Mouse (Mus musculus): ENCODE measurements at regions not wholly inside any gene's neighbourhood (a gene's known extent, or its start where the extent isn't known, plus 50 kb on each side); places are given as distances from the start of the nearest gene placed in this dataset.

- no peak for TF ChIP-seq EP300 (optimal IDR thresholded peaks at IDR 0.05)
- no peak for TF ChIP-seq CTCF (IDR thresholded peaks at IDR 0.05; ENCODE audit: low read depth)
These were observed 184.9 kb downstream of the 4933412E24Rik start for GRCm38 (mm10) chr15:59831481-59831880.

GRCm38 (mm10) chr15:59830553-59831462 is 185.6 kb downstream of the 4933412E24Rik start:
- H3K27me3 ChIP-seq (ENCODE audit: control insufficient read depth, insufficient read depth, low read length) = no peaks in the 10 kb centered on the region
- H3K27ac ChIP-seq (replicated peaks) = no peak overlapping the region
- DNase-seq (ENCODE audit: low spot score) = no peak
- H3K9ac ChIP-seq (ENCODE audit: low read length) = no peak overlapping the region
- no peak for ATAC-seq (ENCODE audit: low FRiP score, low TSS enrichment)
- no peak overlapping the region for H3K4me2 ChIP-seq (replicated peaks; ENCODE audit: low read depth)
- no peaks in the 10 kb centered on the region for H3K9me3 ChIP-seq (ENCODE audit: control insufficient read depth, low read length)
- 77% methylated on average over 17 of the region's 17 CpGs for WGBS
- H3K4me3 ChIP-seq (ENCODE audit: low read depth, low read length) = no peak overlapping the region
- TF ChIP-seq CTCF (IDR thresholded peaks at IDR 0.05; ENCODE audit: low read depth) (no peak), EP300 (optimal IDR thresholded peaks at IDR 0.05) (no peak)
- H3K36me3 ChIP-seq (ENCODE audit: control insufficient read depth, insufficient read depth, low read length) = no peaks in the 10 kb centered on the region
- H3K4me1 ChIP-seq (replicated peaks; ENCODE audit: control insufficient read depth, insufficient read depth) = no peaks in the 10 kb centered on the region

More at GRCm38 (mm10) chr15:59831481-59831880, 184.9 kb downstream of the 4933412E24Rik start:
- Histone ChIP-seq H3K27ac (replicated peaks) (no peak overlapping the region), H3K36me3 (ENCODE audit: control insufficient read depth, insufficient read depth, low read length) (no peaks in the 10 kb centered on the region), H3K9me3 (ENCODE audit: control insufficient read depth, low read length) (no peaks in the 10 kb centered on the region), H3K27me3 (ENCODE audit: control insufficient read depth, insufficient read depth, low read length) (no peaks in the 10 kb centered on the region), H3K4me2 (replicated peaks; ENCODE audit: low read depth) (no peak overlapping the region), H3K4me1 (replicated peaks; ENCODE audit: control insufficient read depth, insufficient read depth) (no peaks in the 10 kb centered on the region), H3K9ac (ENCODE audit: low read length) (no peak overlapping the region), H3K4me3 (ENCODE audit: low read depth, low read length) (no peak overlapping the region)
- ATAC-seq (ENCODE audit: low FRiP score, low TSS enrichment) (no peak), DNase-seq (ENCODE audit: low spot score) (no peak)
- 75% methylated on average over 2 of the region's 2 CpGs for WGBS

- ATAC-seq (ENCODE audit: low FRiP score, low TSS enrichment) (peak; percentile 71), DNase-seq (ENCODE audit: low spot score) (peak; percentile 76)
- Histone ChIP-seq H3K4me2 (replicated peaks; ENCODE audit: low read depth) (no peak overlapping the region), H3K27me3 (ENCODE audit: control insufficient read depth, insufficient read depth, low read length) (no peaks in the 10 kb centered on the region), H3K9ac (ENCODE audit: low read length) (no peak overlapping the region), H3K27ac (replicated peaks) (no peak overlapping the region), H3K4me3 (ENCODE audit: low read depth, low read length) (no peak overlapping the region), H3K9me3 (ENCODE audit: control insufficient read depth, low read length) (no peaks in the 10 kb centered on the region), H3K4me1 (replicated peaks; ENCODE audit: control insufficient read depth, insufficient read depth) (no peaks in the 10 kb centered on the region), H3K36me3 (ENCODE audit: control insufficient read depth, insufficient read depth, low read length) (no peaks in the 10 kb centered on the region)
- no peak for TF ChIP-seq EP300 (optimal IDR thresholded peaks at IDR 0.05)
- peak; percentile 93 for TF ChIP-seq CTCF (IDR thresholded peaks at IDR 0.05; ENCODE audit: low read depth)
- 15% methylated on average over 5 of the region's 5 CpGs for WGBS
These were observed 188.0 kb downstream of the 4933412E24Rik start for GRCm38 (mm10) chr15:59828421-59828820.

- H3K9me3 ChIP-seq (ENCODE audit: control insufficient read depth, low read length) = no peaks in the 10 kb centered on the region
- H3K4me2 ChIP-seq (replicated peaks; ENCODE audit: low read depth) = no peak overlapping the region
- no peak for DNase-seq (ENCODE audit: low spot score)
- WGBS = 55% methylated on average over 14 of the region's 14 CpGs
- no peak overlapping the region for H3K4me3 ChIP-seq (ENCODE audit: low read depth, low read length)
- TF ChIP-seq CTCF (IDR thresholded peaks at IDR 0.05; ENCODE audit: low read depth) (no peak), EP300 (optimal IDR thresholded peaks at IDR 0.05) (no peak)
- H3K36me3 ChIP-seq (ENCODE audit: control insufficient read depth, insufficient read depth, low read length) = no peaks in the 10 kb centered on the region
- H3K9ac ChIP-seq (ENCODE audit: low read length) = no peak overlapping the region
- 0 out of 2 replicates have a peak, but pooled peaks cover 2% of the 10 kb centered on the region for H3K4me1 ChIP-seq (replicated peaks; ENCODE audit: control insufficient read depth, insufficient read depth)
- H3K27ac ChIP-seq (replicated peaks) = no peak overlapping the region
- ATAC-seq (ENCODE audit: low FRiP score, low TSS enrichment) = no peak
- H3K27me3 ChIP-seq (ENCODE audit: control insufficient read depth, insufficient read depth, low read length) = no peaks in the 10 kb centered on the region
These were observed 190.1 kb downstream of the 4933412E24Rik start for GRCm38 (mm10) chr15:59826164-59826950.

GRCm38 (mm10) chr15:59823921-59824320 is 192.5 kb downstream of the 4933412E24Rik start:
- no peak overlapping the region for H3K4me2 ChIP-seq (replicated peaks; ENCODE audit: low read depth)
- no peaks in the 10 kb centered on the region for H3K9me3 ChIP-seq (ENCODE audit: control insufficient read depth, low read length)
- WGBS = 46% methylated on average over 2 of the region's 2 CpGs
- no peak for ATAC-seq (ENCODE audit: low FRiP score, low TSS enrichment)
- no peak overlapping the region for H3K9ac ChIP-seq (ENCODE audit: low read length)
- DNase-seq (ENCODE audit: low spot score) = no peak
- no peak for TF ChIP-seq EP300 (optimal IDR thresholded peaks at IDR 0.05)
- TF ChIP-seq CTCF (IDR thresholded peaks at IDR 0.05; ENCODE audit: low read depth) = no peak
- H3K27ac ChIP-seq (replicated peaks) = no peak overlapping the region
- H3K27me3 ChIP-seq (ENCODE audit: control insufficient read depth, insufficient read depth, low read length) = no peaks in the 10 kb centered on the region
- no peaks in the 10 kb centered on the region for H3K36me3 ChIP-seq (ENCODE audit: control insufficient read depth, insufficient read depth, low read length)
- H3K4me1 ChIP-seq (replicated peaks; ENCODE audit: control insufficient read depth, insufficient read depth) = 0 out of 2 replicates have a peak, but pooled peaks cover 2% of the 10 kb centered on the region
- H3K4me3 ChIP-seq (ENCODE audit: low read depth, low read length) = no peak overlapping the region

All from stomach, postnatal 0 days (tissue).